Mouse (Mus musculus): ENCODE data around the gene Krtcap2. TPM values are rescaled to one million over a fixed set of nuclear protein-coding genes. Genes with fewer than 3 reads are reported as not detected.

The Krtcap2 gene
- polyA plus RNA-seq, 1 experiment, result 135 TPM

- no peak for TF ChIP-seq GATA1 (IDR thresholded peaks at IDR 0.05; ENCODE audit: low read length)
These were observed 29.9 kb upstream of the Krtcap2 start for GRCm38 (mm10) chr3:89215853-89216252.

- no peak for TF ChIP-seq GATA1 (IDR thresholded peaks at IDR 0.05; ENCODE audit: low read length)
These were observed 27.5 kb upstream of the Krtcap2 start for GRCm38 (mm10) chr3:89218271-89218670.

GRCm38 (mm10) chr3:89219546-89219945 is 26.2 kb upstream of the Krtcap2 start:
- TF ChIP-seq GATA1 (IDR thresholded peaks at IDR 0.05; ENCODE audit: low read length), result no peak

- TF ChIP-seq GATA1 (IDR thresholded peaks at IDR 0.05; ENCODE audit: low read length), result no peak
These were observed 24.6 kb upstream of the Krtcap2 start for GRCm38 (mm10) chr3:89221167-89221566.

GRCm38 (mm10) chr3:89224796-89225195 is 21.0 kb upstream of the Krtcap2 start:
- TF ChIP-seq GATA1 (IDR thresholded peaks at IDR 0.05; ENCODE audit: low read length), result no peak

GRCm38 (mm10) chr3:89225321-89225815 is 20.4 kb upstream of the Krtcap2 start:
- no peak for TF ChIP-seq GATA1 (IDR thresholded peaks at IDR 0.05; ENCODE audit: low read length)

- no peak for TF ChIP-seq GATA1 (IDR thresholded peaks at IDR 0.05; ENCODE audit: low read length)
These were observed 19.8 kb upstream of the Krtcap2 start for GRCm38 (mm10) chr3:89225918-89226317.

GRCm38 (mm10) chr3:89226361-89226760 is 19.4 kb upstream of the Krtcap2 start:
- no peak for TF ChIP-seq GATA1 (IDR thresholded peaks at IDR 0.05; ENCODE audit: low read length)

GRCm38 (mm10) chr3:89226900-89227299 is 18.9 kb upstream of the Krtcap2 start, which contains the start of gene Mtx1:
TSS of gene Mtx1 (minus strand) at chr3:89227088.
- TF ChIP-seq GATA1 (IDR thresholded peaks at IDR 0.05; ENCODE audit: low read length), result no peak

- TF ChIP-seq GATA1 (IDR thresholded peaks at IDR 0.05; ENCODE audit: low read length), result no peak
These were observed 18.2 kb upstream of the Krtcap2 start for GRCm38 (mm10) chr3:89227307-89228179.

GRCm38 (mm10) chr3:89228180-89228549 is 17.6 kb upstream of the Krtcap2 start:
- no peak for TF ChIP-seq GATA1 (IDR thresholded peaks at IDR 0.05; ENCODE audit: low read length)

GRCm38 (mm10) chr3:89228836-89229235 is 16.9 kb upstream of the Krtcap2 start, which contains the start of gene Muc1:
TSS of gene Muc1 (plus strand) at chr3:89229057.
- no peak for TF ChIP-seq GATA1 (IDR thresholded peaks at IDR 0.05; ENCODE audit: low read length)

GRCm38 (mm10) chr3:89229276-89229675 is 16.5 kb upstream of the Krtcap2 start:
- TF ChIP-seq GATA1 (IDR thresholded peaks at IDR 0.05; ENCODE audit: low read length), result no peak

GRCm38 (mm10) chr3:89230561-89230960 is 15.2 kb upstream of the Krtcap2 start:
- TF ChIP-seq GATA1 (IDR thresholded peaks at IDR 0.05; ENCODE audit: low read length), result no peak

GRCm38 (mm10) chr3:89231345-89231744 is 14.4 kb upstream of the Krtcap2 start:
- TF ChIP-seq GATA1 (IDR thresholded peaks at IDR 0.05; ENCODE audit: low read length), result no peak

- no peak for TF ChIP-seq GATA1 (IDR thresholded peaks at IDR 0.05; ENCODE audit: low read length)
These were observed 13.9 kb upstream of the Krtcap2 start for GRCm38 (mm10) chr3:89231772-89232275.

GRCm38 (mm10) chr3:89232614-89233013 is 13.2 kb upstream of the Krtcap2 start:
- TF ChIP-seq GATA1 (IDR thresholded peaks at IDR 0.05; ENCODE audit: low read length), result no peak
